Mouse (Mus musculus): ENCODE data around the gene Tubg1.
A peak's percentile ranks its signal among the peaks of the same experiment; 100 is the strongest.
"Not testable (repeated sequence)": the region's sequence is repeated elsewhere in the genome, so short reads cannot be mapped to it uniquely, and the experiment has no call there.

Gene Tubg1

GRCm38 (mm10) chr11:101095314-101096024, 24.3 kb upstream of the Tubg1 start, which contains the start of gene Psmc3ip:
Gene Psmc3ip, minus strand, starts transcription at chr11:101095436.
- peak; percentile 89 for DNase-seq (ENCODE audit: extremely low read depth, insufficient read length, low spot score)

- DNase-seq (ENCODE audit: extremely low read depth, insufficient read length, low spot score) = no peak
These were observed 21.5 kb upstream of the Tubg1 start for GRCm38 (mm10) chr11:101098231-101098630.

- no peak for DNase-seq (ENCODE audit: extremely low read depth, insufficient read length, low spot score)
These were observed 16.7 kb upstream of the Tubg1 start for GRCm38 (mm10) chr11:101103011-101103410.

GRCm38 (mm10) chr11:101109351-101109750, 10.4 kb upstream of the Tubg1 start:
- no peak for DNase-seq (ENCODE audit: extremely low read depth, insufficient read length, low spot score)

GRCm38 (mm10) chr11:101110708-101111107, 9.0 kb upstream of the Tubg1 start:
- no peak for DNase-seq (ENCODE audit: extremely low read depth, insufficient read length, low spot score)

GRCm38 (mm10) chr11:101111178-101111577, 8.6 kb upstream of the Tubg1 start:
- no peak for DNase-seq (ENCODE audit: extremely low read depth, insufficient read length, low spot score)

- no peak for DNase-seq (ENCODE audit: extremely low read depth, insufficient read length, low spot score)
These were observed 7.6 kb upstream of the Tubg1 start for GRCm38 (mm10) chr11:101112186-101112585.

GRCm38 (mm10) chr11:101115564-101115963, 4.2 kb upstream of the Tubg1 start:
- no peak for DNase-seq (ENCODE audit: extremely low read depth, insufficient read length, low spot score)

GRCm38 (mm10) chr11:101118105-101118504, 1.6 kb upstream of the Tubg1 start:
- DNase-seq (ENCODE audit: extremely low read depth, insufficient read length, low spot score) = no peak

- no peak for DNase-seq (ENCODE audit: extremely low read depth, insufficient read length, low spot score)
These were observed 492 bp upstream of the Tubg1 start for GRCm38 (mm10) chr11:101119131-101119760.

GRCm38 (mm10) chr11:101120545-101121188, 929 bp downstream of the Tubg1 start:
- DNase-seq (ENCODE audit: extremely low read depth, insufficient read length, low spot score) = no peak

GRCm38 (mm10) chr11:101124494-101124893, 4.8 kb downstream of the Tubg1 start:
- DNase-seq (ENCODE audit: extremely low read depth, insufficient read length, low spot score) = not testable (repeated sequence)

GRCm38 (mm10) chr11:101125008-101125407, 5.3 kb downstream of the Tubg1 start:
- not testable (repeated sequence) for DNase-seq (ENCODE audit: extremely low read depth, insufficient read length, low spot score)

GRCm38 (mm10) chr11:101127075-101127474, 7.3 kb downstream of the Tubg1 start:
- no peak for DNase-seq (ENCODE audit: extremely low read depth, insufficient read length, low spot score)

GRCm38 (mm10) chr11:101128996-101129577, 9.3 kb downstream of the Tubg1 start:
- no peak for DNase-seq (ENCODE audit: extremely low read depth, insufficient read length, low spot score)

- DNase-seq (ENCODE audit: extremely low read depth, insufficient read length, low spot score) = no peak
These were observed 10.5 kb downstream of the Tubg1 start for GRCm38 (mm10) chr11:101130056-101130756.

- no peak for DNase-seq (ENCODE audit: extremely low read depth, insufficient read length, low spot score)
These were observed 11.4 kb downstream of the Tubg1 start for GRCm38 (mm10) chr11:101131187-101131586.

GRCm38 (mm10) chr11:101131701-101132100, 12.0 kb downstream of the Tubg1 start:
- DNase-seq (ENCODE audit: extremely low read depth, insufficient read length, low spot score) = no peak

GRCm38 (mm10) chr11:101133037-101133436, 13.3 kb downstream of the Tubg1 start:
- no peak for DNase-seq (ENCODE audit: extremely low read depth, insufficient read length, low spot score)

GRCm38 (mm10) chr11:101134217-101134865, 14.6 kb downstream of the Tubg1 start:
- DNase-seq (ENCODE audit: extremely low read depth, insufficient read length, low spot score) = no peak

All from 3134 (cell line).